Mouse (Mus musculus) thymus, adult 2 months (tissue): ENCODE results near the gene P2ry4.

Experiments used
- CTCF ChIP-seq: fragments of 200-500 bp; IDR thresholded peaks from 2 replicates; pipeline ENCODE4 v1.5.1; 2012; ENCODE audit warnings: mild to moderate bottlenecking, control low read depth, low read length, moderate library complexity, borderline replicate concordance; ENCODE audit not compliant: control insufficient read depth, poor library complexity, insufficient read depth; ENCODE audit errors: extremely low read depth
- POLR2A ChIP-seq: fragments of 200-500 bp; IDR thresholded peaks from 2 replicates; pipeline ENCODE4 v1.6.1; 2012; ENCODE audit warnings: mild to moderate bottlenecking, low read length, control low read depth, moderate library complexity; ENCODE audit not compliant: control insufficient read depth, poor library complexity, insufficient read depth; ENCODE audit errors: extremely low read depth

DNA sequence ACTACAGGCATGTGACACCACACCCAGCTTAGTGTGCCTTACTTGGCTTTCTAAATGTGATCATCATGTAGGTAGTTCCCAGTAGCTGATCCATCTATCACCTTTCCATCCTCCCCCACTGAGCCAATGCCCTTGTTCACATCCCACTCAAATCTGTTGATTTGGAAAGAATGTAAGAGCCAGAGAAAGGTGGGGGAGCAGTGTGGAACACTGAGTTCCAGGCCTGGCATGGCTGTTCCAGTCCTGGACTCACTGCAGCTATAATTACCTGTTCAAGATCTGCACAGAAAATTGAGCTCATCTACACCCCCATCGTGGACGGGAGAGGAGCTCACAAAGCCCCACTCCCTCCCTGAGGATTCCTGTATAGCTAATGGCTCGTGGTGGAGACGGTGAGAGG lies 5.1 kb upstream of the P2ry4 start:
- TF ChIP-seq POLR2A (no peak), CTCF (no peak)
